Mouse (Mus musculus) heart, postnatal 36 days (tissue): ENCODE data around the gene Heyl. TPM values are rescaled to one million over a fixed set of nuclear protein-coding genes. Genes with fewer than 3 reads are reported as not detected.

Experiments
- DNase-seq, 2 experiments: peaks; one replicate each; pipeline ENCODE4 v3.0.0; 2021 to 2022
- intact Hi-C: fragments of 180-260 bp; cut with DNase I; formaldehyde crosslinking; loops from one replicate; pipeline ENCODE4 v1.15.1; 2025
- total RNA-seq, 2 experiments: library from RNA; stranded (reverse); gene quantifications; 2 replicates each; pipeline ENCODE4 v1.2.3; 2021

The Heyl gene
- total RNA-seq, 2 experiments from 2014 or later, result 19.5 to 20.7 TPM

- intact Hi-C loops, result no loop called here
- DNase-seq, result peak in 1 of 2 experiments; percentile 64
Measured at GRCm38 (mm10) chr4:123229166-123229565, 4.2 kb upstream of the Heyl start.

- DNase-seq, result no peak
- intact Hi-C loops, result no loop called here
Measured at GRCm38 (mm10) chr4:123232841-123233240, 515 bp upstream of the Heyl start.

GRCm38 (mm10) chr4:123235835-123236430, 2.6 kb downstream of the Heyl start:
- no peak for DNase-seq
- intact Hi-C loops, result no loop called here

GRCm38 (mm10) chr4:123236431-123237031, 3.2 kb downstream of the Heyl start:
- intact Hi-C loops, result no loop called here
- no peak for DNase-seq

GRCm38 (mm10) chr4:123237386-123238266, 4.3 kb downstream of the Heyl start:
- intact Hi-C loops, result no loop called here
- peak; percentile 56 to 76 for DNase-seq

- DNase-seq, result peak; percentile 66 to 76
- intact Hi-C loops, result no loop called here
Measured at GRCm38 (mm10) chr4:123239361-123240203, 6.2 kb downstream of the Heyl start.

- intact Hi-C loops, result no loop called here
Measured at GRCm38 (mm10) chr4:123246221-123246620, 12.9 kb downstream of the Heyl start.

GRCm38 (mm10) chr4:123246651-123247050, 13.3 kb downstream of the Heyl start:
- no peak for DNase-seq
- intact Hi-C loops, result no loop called here

More at GRCm38 (mm10) chr4:123246221-123246620, 12.9 kb downstream of the Heyl start:
- no peak for DNase-seq

GRCm38 (mm10) chr4:123247147-123247880, 14.0 kb downstream of the Heyl start:
- peak; percentile 42 to 61 for DNase-seq
- intact Hi-C loops, result no loop called here

- intact Hi-C loops, result no loop called here
- DNase-seq, result peak; percentile 75 to 82
Measured at GRCm38 (mm10) chr4:123248971-123249567, 15.7 kb downstream of the Heyl start.

GRCm38 (mm10) chr4:123252214-123252613, 18.9 kb downstream of the Heyl start:
- intact Hi-C loops, result no loop called here
- no peak for DNase-seq

GRCm38 (mm10) chr4:123254617-123255016, 21.3 kb downstream of the Heyl start:
- no peak for DNase-seq
- intact Hi-C loops, result loop anchor here (1.0 to 2.0 kb wide), 2 partner anchors 35 to 100 kb away; no protein-coding TSS in a partner anchor

- intact Hi-C loops, result no loop called here
- DNase-seq, result no peak
Measured at GRCm38 (mm10) chr4:123260071-123260746, 26.9 kb downstream of the Heyl start.

GRCm38 (mm10) chr4:123261721-123262401, 28.5 kb downstream of the Heyl start, which contains the start of gene Pabpc4:
TSS of gene Pabpc4 (plus strand) at chr4:123262351.
- no peak for DNase-seq
- intact Hi-C loops, result no loop called here

GRCm38 (mm10) chr4:123271063-123271462, 37.7 kb downstream of the Heyl start:
- intact Hi-C loops, result no loop called here
- DNase-seq, result no peak

GRCm38 (mm10) chr4:123280117-123280516, 46.8 kb downstream of the Heyl start:
- intact Hi-C loops, result no loop called here
- DNase-seq, result no peak

- intact Hi-C loops, result no loop called here
- DNase-seq, result peak; percentile 90 to 93
Measured at GRCm38 (mm10) chr4:123282500-123282899, 49.1 kb downstream of the Heyl start.
